Mouse (Mus musculus): ENCODE results near the gene Ppp6r1. TPM values are rescaled to one million over a fixed set of nuclear protein-coding genes. Genes with fewer than 3 reads are reported as not detected.
"Not testable (repeated sequence)": the region's sequence is repeated elsewhere in the genome, so short reads cannot be mapped to it uniquely, and the experiment has no call there.

Gene Ppp6r1
- polyA plus RNA-seq, 1 experiment from 2014 or later = 6.1 TPM

DNA sequence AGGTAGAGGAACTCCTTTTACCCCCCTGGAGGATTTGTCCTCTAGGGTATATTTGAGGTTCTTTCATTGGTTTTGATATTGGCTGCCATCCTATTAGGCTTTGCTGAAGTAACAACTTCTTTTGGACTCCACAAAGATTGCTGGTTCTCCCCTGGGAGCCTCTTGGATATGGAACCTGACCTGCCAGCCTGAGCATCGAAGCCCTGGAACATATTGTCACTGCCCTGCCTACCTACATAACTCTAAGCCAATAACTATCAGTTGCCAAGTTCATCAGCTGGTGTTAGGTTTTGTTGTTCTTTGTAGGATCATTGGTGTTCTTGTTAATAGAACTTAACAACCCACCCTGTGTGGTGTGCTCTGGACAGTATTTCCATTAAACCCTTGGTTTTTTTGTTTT lies 45.9 kb downstream of the Ppp6r1 start:
- no peaks in the 10 kb centered on the region for H3K36me3 ChIP-seq (ENCODE audit: control insufficient read depth, insufficient read depth, low read length)
- no peaks in the 10 kb centered on the region for H3K27me3 ChIP-seq (ENCODE audit: control insufficient read depth, insufficient read depth, low read length)
- no peak overlapping the region for H3K4me2 ChIP-seq
- 82% methylated on average over 1 of the region's 1 CpGs for whole genome bisulfite sequencing
- no peaks in the 10 kb centered on the region for H3K9me3 ChIP-seq (ENCODE audit: control insufficient read depth, low read length)
- no peak overlapping the region for H3K27ac ChIP-seq (ENCODE audit: low read depth, low read length)
- no peaks in the 10 kb centered on the region for H3K4me1 ChIP-seq (ENCODE audit: control insufficient read depth, insufficient read depth, low read length)
- H3K9ac ChIP-seq (ENCODE audit: low read length) = no peak overlapping the region
- ATAC-seq (ENCODE audit: low FRiP score) = no peak
- DNase-seq (ENCODE audit: low spot score, missing footprints) = no peak
- H3K4me3 ChIP-seq (ENCODE audit: low read depth, low read length) = no peak overlapping the region

- Histone ChIP-seq H3K9me3 (ENCODE audit: control insufficient read depth, low read length) (no peaks in the 10 kb centered on the region), H3K9ac (ENCODE audit: low read length) (no peak overlapping the region), H3K27me3 (ENCODE audit: control insufficient read depth, insufficient read depth, low read length) (no peaks in the 10 kb centered on the region), H3K36me3 (ENCODE audit: control insufficient read depth, insufficient read depth, low read length) (no peaks in the 10 kb centered on the region), H3K4me3 (ENCODE audit: low read depth, low read length) (no peak overlapping the region), H3K4me2 (no peak overlapping the region), H3K27ac (ENCODE audit: low read depth, low read length) (no peak overlapping the region), H3K4me1 (ENCODE audit: control insufficient read depth, insufficient read depth, low read length) (no peaks in the 10 kb centered on the region)
- WGBS = 66% methylated on average over 8 of the region's 8 CpGs
- no peak for DNase-seq (ENCODE audit: low spot score, missing footprints)
- no peak for ATAC-seq (ENCODE audit: low FRiP score)
Observed at GRCm38 (mm10) chr7:4612386-4612785, 46.4 kb downstream of the Ppp6r1 start.

DNA sequence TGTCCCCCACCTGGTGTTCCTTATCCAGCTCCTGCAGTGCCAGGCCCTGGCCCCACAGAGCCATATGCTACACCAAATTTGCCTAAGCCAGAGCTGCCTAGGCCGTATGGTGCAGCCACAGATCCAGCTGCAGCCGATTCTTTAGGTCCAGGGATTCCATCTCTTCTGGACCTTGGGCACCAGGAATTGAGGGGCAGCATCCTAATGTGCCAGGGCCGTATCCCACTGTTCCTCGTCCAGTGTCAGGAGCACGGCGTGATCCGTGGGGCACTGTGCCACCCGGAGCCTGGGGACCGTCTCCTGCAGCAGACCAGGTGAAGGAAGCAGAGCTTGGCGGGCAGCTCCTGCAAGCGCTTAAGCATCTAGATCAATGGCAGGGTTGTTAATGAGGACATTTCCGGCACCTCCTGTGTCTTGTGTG lies 46.9 kb downstream of the Ppp6r1 start:
- WGBS = 85% methylated on average over 12 of the region's 12 CpGs

DNA sequence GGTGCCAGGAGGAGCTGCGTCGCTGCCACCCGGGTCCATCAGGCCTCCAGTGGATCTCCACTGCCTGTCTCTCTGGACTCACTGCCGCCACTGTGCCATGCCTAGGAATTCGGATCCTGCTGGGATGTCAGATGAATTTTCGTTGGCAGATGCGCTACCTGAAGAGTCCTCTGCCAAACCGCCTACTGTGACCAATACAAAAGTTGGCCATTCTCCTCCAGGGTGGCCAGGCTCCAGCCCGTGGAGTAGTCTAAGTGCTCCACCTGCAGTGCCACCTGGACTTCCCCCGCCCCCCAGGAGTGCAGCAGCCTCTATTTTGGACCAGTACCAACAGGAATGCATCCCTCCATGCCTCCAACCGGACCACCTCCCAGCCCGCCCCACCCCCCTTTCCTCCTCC lies 47.3 kb downstream of the Ppp6r1 start:
- H3K4me2 ChIP-seq = no peak overlapping the region
- H3K27ac ChIP-seq (ENCODE audit: low read depth, low read length) = no peak overlapping the region
- ATAC-seq (ENCODE audit: low FRiP score) = no peak
- H3K9me3 ChIP-seq (ENCODE audit: control insufficient read depth, low read length) = no peaks in the 10 kb centered on the region
- H3K4me3 ChIP-seq (ENCODE audit: low read depth, low read length) = no peak overlapping the region
- H3K36me3 ChIP-seq (ENCODE audit: control insufficient read depth, insufficient read depth, low read length) = no peaks in the 10 kb centered on the region
- H3K27me3 ChIP-seq (ENCODE audit: control insufficient read depth, insufficient read depth, low read length) = no peaks in the 10 kb centered on the region
- 88% methylated on average over 12 of the region's 12 CpGs for WGBS
- H3K4me1 ChIP-seq (ENCODE audit: control insufficient read depth, insufficient read depth, low read length) = no peaks in the 10 kb centered on the region
- H3K9ac ChIP-seq (ENCODE audit: low read length) = no peak overlapping the region
- DNase-seq (ENCODE audit: low spot score, missing footprints) = no peak

More for the DNA sequence above, 46.9 kb downstream of the Ppp6r1 start:
- ATAC-seq (ENCODE audit: low FRiP score) (no peak), DNase-seq (ENCODE audit: low spot score, missing footprints) (no peak)
- Histone ChIP-seq H3K36me3 (ENCODE audit: control insufficient read depth, insufficient read depth, low read length) (no peaks in the 10 kb centered on the region), H3K27me3 (ENCODE audit: control insufficient read depth, insufficient read depth, low read length) (no peaks in the 10 kb centered on the region), H3K9ac (ENCODE audit: low read length) (no peak overlapping the region), H3K27ac (ENCODE audit: low read depth, low read length) (no peak overlapping the region), H3K9me3 (ENCODE audit: control insufficient read depth, low read length) (no peaks in the 10 kb centered on the region), H3K4me3 (ENCODE audit: low read depth, low read length) (no peak overlapping the region), H3K4me1 (ENCODE audit: control insufficient read depth, insufficient read depth, low read length) (no peaks in the 10 kb centered on the region), H3K4me2 (no peak overlapping the region)

DNA sequence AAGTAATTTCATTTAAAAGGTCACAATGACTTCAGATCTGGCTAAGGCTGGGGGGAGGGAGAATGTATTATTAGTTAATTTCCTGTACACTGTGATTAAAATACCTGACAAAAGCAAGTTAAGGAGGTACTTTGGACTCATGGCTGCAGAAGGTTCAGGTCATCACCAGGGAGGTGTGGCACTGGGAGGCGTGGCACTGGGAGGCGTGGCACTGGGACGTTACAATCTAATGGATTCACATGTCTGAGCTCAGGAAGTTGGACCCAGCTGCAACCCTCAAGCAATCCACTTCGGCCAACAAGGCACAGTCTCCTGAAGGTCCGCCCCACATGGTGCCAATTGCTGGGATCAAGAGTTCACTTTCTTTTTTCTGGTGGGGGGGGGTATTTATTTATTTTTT lies 50.8 kb downstream of the Ppp6r1 start:
- no peaks in the 10 kb centered on the region for H3K4me1 ChIP-seq (ENCODE audit: control insufficient read depth, insufficient read depth, low read length)
- H3K36me3 ChIP-seq (ENCODE audit: control insufficient read depth, insufficient read depth, low read length) = no peaks in the 10 kb centered on the region
- no peak overlapping the region for H3K9ac ChIP-seq (ENCODE audit: low read length)
- H3K27ac ChIP-seq (ENCODE audit: low read depth, low read length) = no peak overlapping the region
- no peaks in the 10 kb centered on the region for H3K27me3 ChIP-seq (ENCODE audit: control insufficient read depth, insufficient read depth, low read length)
- ATAC-seq (ENCODE audit: low FRiP score) (no peak), DNase-seq (ENCODE audit: low spot score, missing footprints) (no peak)
- H3K4me3 ChIP-seq (ENCODE audit: low read depth, low read length) = no peak overlapping the region
- WGBS = 65% methylated on average over 5 of the region's 5 CpGs
- H3K9me3 ChIP-seq (ENCODE audit: control insufficient read depth, low read length) = no peaks in the 10 kb centered on the region
- no peak overlapping the region for H3K4me2 ChIP-seq

DNA sequence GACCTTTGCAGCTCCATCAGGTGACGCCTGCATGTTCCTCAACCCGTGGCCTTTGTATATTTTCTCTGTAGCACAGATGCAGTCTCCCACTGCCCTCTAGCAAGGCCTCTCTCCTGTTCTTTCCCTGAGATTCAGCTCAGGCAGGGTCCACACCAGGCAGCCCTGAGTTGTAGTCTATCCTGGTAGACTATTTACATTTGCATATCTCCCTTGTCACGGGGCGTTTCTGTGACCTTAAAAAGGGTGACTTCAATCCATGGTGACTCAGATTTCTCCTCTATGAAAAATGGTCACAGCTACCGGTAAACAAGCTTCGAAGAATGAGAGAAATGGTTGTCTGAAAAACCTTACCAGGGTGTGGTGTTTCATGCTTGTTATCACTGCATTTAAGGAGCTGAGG lies 54.9 kb downstream of the Ppp6r1 start, which contains the start of gene Ptprh:
Ptprh (minus strand) TSS at position 169 of the 400 bp plus-strand sequence.
- Histone ChIP-seq H3K36me3 (ENCODE audit: control insufficient read depth, insufficient read depth, low read length) (no peaks in the 10 kb centered on the region), H3K27me3 (ENCODE audit: control insufficient read depth, insufficient read depth, low read length) (no peaks in the 10 kb centered on the region), H3K9ac (ENCODE audit: low read length) (no peak within 1 kb of the TSS), H3K4me1 (ENCODE audit: control insufficient read depth, insufficient read depth, low read length) (no peaks in the 10 kb centered on the region), H3K9me3 (ENCODE audit: control insufficient read depth, low read length) (no peaks in the 10 kb centered on the region), H3K4me2 (no peak within 1 kb of the TSS), H3K4me3 (ENCODE audit: low read depth, low read length) (no peak within 1 kb of the TSS), H3K27ac (ENCODE audit: low read depth, low read length) (no peak within 1 kb of the TSS)
- ATAC-seq (ENCODE audit: low FRiP score) (no peak), DNase-seq (ENCODE audit: low spot score, missing footprints) (no peak)
- WGBS = 80% methylated on average over 6 of the region's 6 CpGs

DNA sequence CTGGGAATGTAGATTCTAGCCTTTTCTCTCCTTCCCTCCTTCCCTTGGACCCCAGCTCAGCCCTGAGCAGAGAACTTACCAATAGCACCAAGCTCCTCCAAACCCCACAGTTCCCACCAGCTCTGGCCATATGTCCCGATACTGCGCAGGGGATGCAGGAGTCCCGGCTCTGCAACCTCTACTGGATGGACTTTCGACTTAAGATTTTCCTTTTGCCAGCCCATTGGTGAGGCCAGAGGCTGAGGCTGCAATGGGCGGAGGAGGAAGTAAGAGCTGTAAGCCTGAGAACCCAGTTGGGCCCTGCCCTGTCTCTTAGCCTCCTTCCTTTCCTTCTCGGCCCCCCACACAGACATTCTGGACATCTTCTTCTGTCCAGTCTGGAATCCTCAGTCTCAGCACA lies 55.9 kb downstream of the Ppp6r1 start:
- no peaks in the 10 kb centered on the region for H3K27me3 ChIP-seq (ENCODE audit: control insufficient read depth, insufficient read depth, low read length)
- ATAC-seq (ENCODE audit: low FRiP score) (no peak), DNase-seq (ENCODE audit: low spot score, missing footprints) (no peak)
- H3K4me2 ChIP-seq = no peak overlapping the region
- no peak overlapping the region for H3K27ac ChIP-seq (ENCODE audit: low read depth, low read length)
- H3K36me3 ChIP-seq (ENCODE audit: control insufficient read depth, insufficient read depth, low read length) = no peaks in the 10 kb centered on the region
- no peak overlapping the region for H3K4me3 ChIP-seq (ENCODE audit: low read depth, low read length)
- H3K9ac ChIP-seq (ENCODE audit: low read length) = no peak overlapping the region
- no peaks in the 10 kb centered on the region for H3K4me1 ChIP-seq (ENCODE audit: control insufficient read depth, insufficient read depth, low read length)
- H3K9me3 ChIP-seq (ENCODE audit: control insufficient read depth, low read length) = no peaks in the 10 kb centered on the region
- 91% methylated on average over 6 of the region's 6 CpGs for WGBS

GRCm38 (mm10) chr7:4597046-4597445 lies 61.8 kb downstream of the Ppp6r1 start:
- H3K4me1 ChIP-seq (ENCODE audit: control insufficient read depth, insufficient read depth, low read length); H3K4me2 ChIP-seq; H3K27ac ChIP-seq (ENCODE audit: low read depth, low read length); H3K9ac ChIP-seq (ENCODE audit: low read length); H3K27me3 ChIP-seq (ENCODE audit: control insufficient read depth, insufficient read depth, low read length); H3K36me3 ChIP-seq (ENCODE audit: control insufficient read depth, insufficient read depth, low read length); DNase-seq (ENCODE audit: low spot score, missing footprints); H3K9me3 ChIP-seq (ENCODE audit: control insufficient read depth, low read length); H3K4me3 ChIP-seq (ENCODE audit: low read depth, low read length); ATAC-seq (ENCODE audit: low FRiP score): not testable (repeated sequence)
- WGBS = 69% methylated on average over 4 of the region's 4 CpGs

Measured in midbrain, embryonic 11.5 days (tissue).